Mouse (Mus musculus): Measurements from ENCODE around the gene Slc6a20a. TPM values are rescaled to one million over a fixed set of nuclear protein-coding genes. Genes with fewer than 3 reads are reported as not detected.

Slc6a20a gene
- polyA plus RNA-seq, 1 experiment from 2014 or later, result 0.12 TPM

GRCm38 (mm10) chr9:123632281-123632680 is 46.4 kb downstream of the Slc6a20a start, which contains the start of gene Slc6a20b:
Gene Slc6a20b, minus strand, starts transcription at chr9:123632565.
- Histone ChIP-seq H3K4me1 (ENCODE audit: insufficient read depth, low read depth, low read length) (no peaks in the 10 kb centered on the region), H3K9ac (replicated peaks; ENCODE audit: low read depth) (no peak within 1 kb of the TSS), H3K27me3 (replicated peaks; ENCODE audit: insufficient read depth, low read length) (no peaks in the 10 kb centered on the region), H3K4me2 (replicated peaks; ENCODE audit: low read depth, low read length) (no peak within 1 kb of the TSS), H3K9me3 (ENCODE audit: low read length) (no peaks in the 10 kb centered on the region), H3K4me3 (ENCODE audit: low read depth, low read length) (no peak within 1 kb of the TSS), H3K36me3 (ENCODE audit: insufficient read depth, low read length) (no peaks in the 10 kb centered on the region), H3K27ac (ENCODE audit: low read length) (no peak within 1 kb of the TSS)
- 71% methylated on average over 6 of the region's 6 CpGs for WGBS
- ATAC-seq (no peak), DNase-seq (ENCODE audit: low spot score) (no peak)
- TF ChIP-seq EP300 (IDR thresholded peaks at IDR 0.05) (no peak), CTCF (IDR thresholded peaks at IDR 0.05) (no peak)

GRCm38 (mm10) chr9:123631666-123632065 is 47.0 kb downstream of the Slc6a20a start:
- ATAC-seq, result no peak

GRCm38 (mm10) chr9:123625821-123626220 is 52.9 kb downstream of the Slc6a20a start:
- Histone ChIP-seq H3K9ac (replicated peaks; ENCODE audit: low read depth) (no peak overlapping the region), H3K27me3 (replicated peaks; ENCODE audit: insufficient read depth, low read length) (no peaks in the 10 kb centered on the region), H3K4me3 (ENCODE audit: low read depth, low read length) (no peak overlapping the region), H3K27ac (ENCODE audit: low read length) (no peak overlapping the region), H3K4me1 (ENCODE audit: insufficient read depth, low read depth, low read length) (no peaks in the 10 kb centered on the region), H3K4me2 (replicated peaks; ENCODE audit: low read depth, low read length) (no peak overlapping the region), H3K36me3 (ENCODE audit: insufficient read depth, low read length) (no peaks in the 10 kb centered on the region), H3K9me3 (ENCODE audit: low read length) (no peaks in the 10 kb centered on the region)
- DNase-seq (ENCODE audit: low spot score) (no peak), ATAC-seq (no peak)
- no peak for TF ChIP-seq EP300 (IDR thresholded peaks at IDR 0.05)
- TF ChIP-seq CTCF (IDR thresholded peaks at IDR 0.05), result no peak
- 87% methylated on average over 11 of the region's 11 CpGs for WGBS

More at GRCm38 (mm10) chr9:123631666-123632065, 47.0 kb downstream of the Slc6a20a start:
- Histone ChIP-seq H3K9me3 (ENCODE audit: low read length) (no peaks in the 10 kb centered on the region), H3K27ac (ENCODE audit: low read length) (no peak overlapping the region), H3K4me1 (ENCODE audit: insufficient read depth, low read depth, low read length) (no peaks in the 10 kb centered on the region), H3K4me3 (ENCODE audit: low read depth, low read length) (no peak overlapping the region), H3K36me3 (ENCODE audit: insufficient read depth, low read length) (no peaks in the 10 kb centered on the region), H3K27me3 (replicated peaks; ENCODE audit: insufficient read depth, low read length) (no peaks in the 10 kb centered on the region), H3K9ac (replicated peaks; ENCODE audit: low read depth) (no peak overlapping the region), H3K4me2 (replicated peaks; ENCODE audit: low read depth, low read length) (no peak overlapping the region)
- 80% methylated on average over 3 of the region's 3 CpGs for WGBS
- no peak for DNase-seq (ENCODE audit: low spot score)
- TF ChIP-seq EP300 (IDR thresholded peaks at IDR 0.05), result no peak
- TF ChIP-seq CTCF (IDR thresholded peaks at IDR 0.05), result no peak

GRCm38 (mm10) chr9:123624741-123625140 is 53.9 kb downstream of the Slc6a20a start:
- TF ChIP-seq CTCF (IDR thresholded peaks at IDR 0.05) (no peak), EP300 (IDR thresholded peaks at IDR 0.05) (no peak)
- ATAC-seq (no peak), DNase-seq (ENCODE audit: low spot score) (no peak)
- Histone ChIP-seq H3K27ac (ENCODE audit: low read length) (no peak overlapping the region), H3K27me3 (replicated peaks; ENCODE audit: insufficient read depth, low read length) (no peaks in the 10 kb centered on the region), H3K4me3 (ENCODE audit: low read depth, low read length) (no peak overlapping the region), H3K4me1 (ENCODE audit: insufficient read depth, low read depth, low read length) (no peaks in the 10 kb centered on the region), H3K9ac (replicated peaks; ENCODE audit: low read depth) (no peak overlapping the region), H3K36me3 (ENCODE audit: insufficient read depth, low read length) (no peaks in the 10 kb centered on the region), H3K4me2 (replicated peaks; ENCODE audit: low read depth, low read length) (no peak overlapping the region), H3K9me3 (ENCODE audit: low read length) (no peaks in the 10 kb centered on the region)
- WGBS, result 66% methylated on average over 2 of the region's 2 CpGs

GRCm38 (mm10) chr9:123620311-123621098 is 58.2 kb downstream of the Slc6a20a start:
- 82% methylated on average over 5 of the region's 5 CpGs for WGBS
- DNase-seq (ENCODE audit: low spot score) (no peak), ATAC-seq (no peak)
- no peaks in the 10 kb centered on the region for H3K9me3 ChIP-seq (ENCODE audit: low read length)
- no peaks in the 10 kb centered on the region for H3K36me3 ChIP-seq (ENCODE audit: insufficient read depth, low read length)
- no peak overlapping the region for H3K4me3 ChIP-seq (ENCODE audit: low read depth, low read length)
- no peaks in the 10 kb centered on the region for H3K27me3 ChIP-seq (replicated peaks; ENCODE audit: insufficient read depth, low read length)
- TF ChIP-seq CTCF (IDR thresholded peaks at IDR 0.05) (no peak), EP300 (IDR thresholded peaks at IDR 0.05) (no peak)
- H3K9ac ChIP-seq (replicated peaks; ENCODE audit: low read depth), result no peak overlapping the region
- H3K27ac ChIP-seq (ENCODE audit: low read length), result no peak overlapping the region
- no peak overlapping the region for H3K4me2 ChIP-seq (replicated peaks; ENCODE audit: low read depth, low read length)
- H3K4me1 ChIP-seq (ENCODE audit: insufficient read depth, low read depth, low read length), result no peaks in the 10 kb centered on the region

GRCm38 (mm10) chr9:123601529-123601928 is 77.2 kb downstream of the Slc6a20a start:
- TF ChIP-seq CTCF (IDR thresholded peaks at IDR 0.05), result no peak
- no peak for TF ChIP-seq EP300 (IDR thresholded peaks at IDR 0.05)
- H3K4me2 ChIP-seq (replicated peaks; ENCODE audit: low read depth, low read length), result no peak overlapping the region
- WGBS, result 76% methylated on average over 1 of the region's 1 CpGs
- no peaks in the 10 kb centered on the region for H3K4me1 ChIP-seq (ENCODE audit: insufficient read depth, low read depth, low read length)
- ATAC-seq (no peak), DNase-seq (ENCODE audit: low spot score) (no peak)
- no peak overlapping the region for H3K27ac ChIP-seq (ENCODE audit: low read length)
- H3K4me3 ChIP-seq (ENCODE audit: low read depth, low read length), result no peak overlapping the region
- H3K9me3 ChIP-seq (ENCODE audit: low read length), result no peaks in the 10 kb centered on the region
- no peaks in the 10 kb centered on the region for H3K36me3 ChIP-seq (ENCODE audit: insufficient read depth, low read length)
- H3K27me3 ChIP-seq (replicated peaks; ENCODE audit: insufficient read depth, low read length), result no peaks in the 10 kb centered on the region
- no peak overlapping the region for H3K9ac ChIP-seq (replicated peaks; ENCODE audit: low read depth)
